Mouse (Mus musculus) ES-E14 (cell line): ENCODE data around the gene Adcy5. TPM values are rescaled to one million over a fixed set of nuclear protein-coding genes. Genes with fewer than 3 reads are reported as not detected.

Source experiments
- DNase-seq: peaks from one replicate; pipeline ENCODE4 v3.0.0-alpha.2; 2013; ENCODE audit warnings: low read depth, low spot score
- H3K27ac ChIP-seq: 2 replicates; pipeline ENCODE4 v1.5.1; 2012; ENCODE audit warnings: low read depth, mild to moderate bottlenecking, low read length, moderate library complexity, mixed read lengths; ENCODE audit not compliant: poor library complexity, insufficient read depth, severe bottlenecking
- H3K36me3 ChIP-seq: 2 replicates; pipeline ENCODE4 v1.6.1; 2012; ENCODE audit warnings: mild to moderate bottlenecking, low read length, moderate library complexity, mixed read lengths; ENCODE audit not compliant: control insufficient read depth, poor library complexity, insufficient read depth, severe bottlenecking
- H3K4me1 ChIP-seq, 2 experiments: fragments of 150-350 bp in 1 of 2; sonication (generic) in 1 of 2; 2 replicates each; pipeline ENCODE4 v1.6.1; 2012; ENCODE audit warnings: low read length in 2 of 2, mild to moderate bottlenecking in 1 of 2, mixed read lengths in 1 of 2; ENCODE audit not compliant: control insufficient read depth in 2 of 2, insufficient read depth in 2 of 2, poor library complexity in 1 of 2
- H3K4me3 ChIP-seq, 2 experiments: fragments of 150-350 bp in 1 of 2; sonication (generic) in 1 of 2; 2 replicates each; pipeline ENCODE4 v1.5.1; 2012; ENCODE audit warnings: low read length in 2 of 2, low read depth in 1 of 2, mild to moderate bottlenecking in 1 of 2, mixed read lengths in 1 of 2; ENCODE audit not compliant: insufficient read depth in 1 of 2, poor library complexity in 1 of 2, severe bottlenecking in 1 of 2
- H3K9ac ChIP-seq: 2 replicates; pipeline ENCODE4 v1.6.1; 2012; ENCODE audit warnings: low read depth, mild to moderate bottlenecking, low read length, mixed read lengths; ENCODE audit not compliant: poor library complexity, insufficient read depth, severe bottlenecking
- H3K9me3 ChIP-seq: fragments of 150-350 bp; sonication (generic); 2 replicates; pipeline ENCODE4 v1.6.1; 2012; ENCODE audit warnings: low read depth, mild to moderate bottlenecking, low read length; ENCODE audit not compliant: control insufficient read depth, insufficient read depth
- CHD2 ChIP-seq: IDR thresholded peaks from 2 replicates; pipeline ENCODE4 v1.6.1; 2014; ENCODE audit warnings: mild to moderate bottlenecking, low read depth, low read length, inconsistent platforms
- HCFC1 ChIP-seq: IDR thresholded peaks from 2 replicates; pipeline ENCODE4 v1.6.1; 2012; ENCODE audit warnings: low read length, inconsistent platforms, borderline replicate concordance; ENCODE audit not compliant: insufficient read depth
- MAFK ChIP-seq: IDR thresholded peaks from 2 replicates; pipeline ENCODE4 v1.6.1; 2014; ENCODE audit warnings: mild to moderate bottlenecking, low read depth, low read length, inconsistent platforms; ENCODE audit not compliant: insufficient read depth
- ZC3H11A ChIP-seq: IDR thresholded peaks from 2 replicates; pipeline ENCODE4 v1.6.1; 2012; ENCODE audit warnings: low read depth, mild to moderate bottlenecking, inconsistent platforms, low read length, borderline replicate concordance
- ZNF384 ChIP-seq: IDR thresholded peaks from 2 replicates; pipeline ENCODE4 v1.6.1; 2012; ENCODE audit warnings: low read depth, low read length, inconsistent platforms
- in situ Hi-C, 2 experiments: fragments of 600-800 bp; cut with MboI; formaldehyde crosslinking; loops; one replicate each; pipeline ENCODE4 v1.15.1; 2025; ENCODE audit warnings: low sequenced_read_pairs in 2 of 2, inconsistent platforms in 1 of 2; ENCODE audit not compliant: unreplicated experiment in 2 of 2
- total RNA-seq: library from RNA; depleted of rRNA; stranded (reverse); fragments of 300-350 nt; gene quantifications from 2 replicates; pipeline ENCODE4 v1.2.3, GENCODE M21; 2012

Adcy5 gene
- total RNA-seq, 1 experiment, result 0.85 TPM

GRCm38 (mm10) chr16:35303721-35304120 is 149.0 kb downstream of the Adcy5 start:
- TF ChIP-seq CHD2, result no peak
- no peak for TF ChIP-seq HCFC1
- no peak for TF ChIP-seq MAFK
- no peak for TF ChIP-seq ZC3H11A
- no peak for TF ChIP-seq ZNF384

GRCm38 (mm10) chr16:35304416-35304815 is 149.7 kb downstream of the Adcy5 start:
- Histone ChIP-seq H3K4me1 (no peaks in the 10 kb centered on the region), H3K36me3 (no peaks in the 10 kb centered on the region), H3K9ac (no peak overlapping the region), H3K9me3 (no peaks in the 10 kb centered on the region), H3K27ac (no peak overlapping the region), H3K4me3 (no peak overlapping the region)
- DNase-seq, result no peak
- TF ChIP-seq MAFK, result no peak
- TF ChIP-seq ZC3H11A, result no peak
- TF ChIP-seq CHD2, result no peak
- TF ChIP-seq ZNF384, result no peak
- no peak for TF ChIP-seq HCFC1
- in situ Hi-C loops, result no loop called here

More at GRCm38 (mm10) chr16:35303721-35304120, 149.0 kb downstream of the Adcy5 start:
- no peak overlapping the region for H3K9ac ChIP-seq
- no peak overlapping the region for H3K4me3 ChIP-seq
- no peaks in the 10 kb centered on the region for H3K4me1 ChIP-seq
- no peaks in the 10 kb centered on the region for H3K36me3 ChIP-seq
- no peak for DNase-seq
- no peaks in the 10 kb centered on the region for H3K9me3 ChIP-seq
- in situ Hi-C loops, result no loop called here
- H3K27ac ChIP-seq, result no peak overlapping the region

GRCm38 (mm10) chr16:35305226-35305625 is 150.5 kb downstream of the Adcy5 start:
- in situ Hi-C loops, result no loop called here
- Histone ChIP-seq H3K36me3 (no peaks in the 10 kb centered on the region), H3K9ac (no peak overlapping the region), H3K27ac (no peak overlapping the region), H3K4me3 (no peak overlapping the region), H3K4me1 (no peaks in the 10 kb centered on the region), H3K9me3 (no peaks in the 10 kb centered on the region)
- TF ChIP-seq ZC3H11A, result no peak
- no peak for TF ChIP-seq ZNF384
- TF ChIP-seq CHD2, result no peak
- no peak for TF ChIP-seq MAFK
- no peak for TF ChIP-seq HCFC1
- no peak for DNase-seq

- no peak for TF ChIP-seq ZC3H11A
- TF ChIP-seq CHD2, result no peak
- TF ChIP-seq ZNF384, result no peak
- no peak for TF ChIP-seq HCFC1
- no peak for TF ChIP-seq MAFK
- H3K9me3 ChIP-seq, result no peaks in the 10 kb centered on the region
- in situ Hi-C loops, result no loop called here
- no peaks in the 10 kb centered on the region for H3K36me3 ChIP-seq
- no peak overlapping the region for H3K27ac ChIP-seq
- no peaks in the 10 kb centered on the region for H3K4me1 ChIP-seq
- no peak overlapping the region for H3K4me3 ChIP-seq
- DNase-seq, result no peak
- H3K9ac ChIP-seq, result no peak overlapping the region
These were observed 152.0 kb downstream of the Adcy5 start for GRCm38 (mm10) chr16:35306631-35307030.

GRCm38 (mm10) chr16:35307331-35307730 is 152.7 kb downstream of the Adcy5 start:
- DNase-seq, result no peak
- in situ Hi-C loops, result no loop called here

More at GRCm38 (mm10) chr16:35307331-35307730, 152.7 kb downstream of the Adcy5 start:
- TF ChIP-seq CHD2, result no peak
- TF ChIP-seq HCFC1, result no peak
- TF ChIP-seq MAFK, result no peak
- H3K9ac ChIP-seq, result no peak overlapping the region
- H3K9me3 ChIP-seq, result no peaks in the 10 kb centered on the region
- no peak overlapping the region for H3K4me3 ChIP-seq
- no peaks in the 10 kb centered on the region for H3K4me1 ChIP-seq
- no peak overlapping the region for H3K27ac ChIP-seq
- H3K36me3 ChIP-seq, result no peaks in the 10 kb centered on the region
